Mouse (Mus musculus): Measurements from ENCODE around the gene Tmpo. TPM values are rescaled to one million over a fixed set of nuclear protein-coding genes. Genes with fewer than 3 reads are reported as not detected.

Tmpo gene
- polyA plus RNA-seq, 2 experiments: 239 to 340 TPM

- no peak for TF ChIP-seq POLR2A (IDR thresholded peaks at IDR 0.05; ENCODE audit: borderline replicate concordance, extremely low read depth, insufficient read depth, insufficient read length)
- H3K4me2 ChIP-seq (replicated peaks; ENCODE audit: low read depth, low read length, severe bottlenecking): no peak overlapping the region
- 73% methylated on average over 8 of the region's 8 CpGs for WGBS
- H3K4me1 ChIP-seq (ENCODE audit: control insufficient read depth, insufficient read depth, low read length): no peaks in the 10 kb centered on the region
- DNase-seq (ENCODE audit: low spot score): no peak
- no peaks in the 10 kb centered on the region for H3K27me3 ChIP-seq (ENCODE audit: control insufficient read depth, insufficient read depth, low read length)
- no peak overlapping the region for H3K27ac ChIP-seq (replicated peaks; ENCODE audit: low read depth, low read length)
- H3K4me3 ChIP-seq (replicated peaks; ENCODE audit: low read length): no peak overlapping the region
- H3K36me3 ChIP-seq (ENCODE audit: control insufficient read depth, insufficient read depth, low read length): peaks cover 89% of the 10 kb centered on the region
- no peak overlapping the region for H3K9ac ChIP-seq (ENCODE audit: low read depth, low read length, severe bottlenecking)
- peak; percentile 45; the same call in 1 of the 2 replicates for ATAC-seq (ENCODE audit: low FRiP score, low read depth)
- H3K9me3 ChIP-seq (ENCODE audit: control insufficient read depth, low read length): no peaks in the 10 kb centered on the region
Measured at GRCm38 (mm10) chr10:91158442-91158841, 22.7 kb downstream of the Tmpo start.

- ATAC-seq (ENCODE audit: low FRiP score, low read depth) (no peak), DNase-seq (ENCODE audit: low spot score) (no peak)
- TF ChIP-seq POLR2A (IDR thresholded peaks at IDR 0.05; ENCODE audit: borderline replicate concordance, extremely low read depth, insufficient read depth, insufficient read length): no peak
- no peak overlapping the region for H3K27ac ChIP-seq (replicated peaks; ENCODE audit: low read depth, low read length)
- no peaks in the 10 kb centered on the region for H3K4me1 ChIP-seq (ENCODE audit: control insufficient read depth, insufficient read depth, low read length)
- H3K9me3 ChIP-seq (ENCODE audit: control insufficient read depth, low read length): no peaks in the 10 kb centered on the region
- 78% methylated on average over 6 of the region's 6 CpGs for WGBS
- H3K4me3 ChIP-seq (replicated peaks; ENCODE audit: low read length): no peak overlapping the region
- H3K9ac ChIP-seq (ENCODE audit: low read depth, low read length, severe bottlenecking): no peak overlapping the region
- no peak overlapping the region for H3K4me2 ChIP-seq (replicated peaks; ENCODE audit: low read depth, low read length, severe bottlenecking)
- H3K36me3 ChIP-seq (ENCODE audit: control insufficient read depth, insufficient read depth, low read length): peaks cover 86% of the 10 kb centered on the region
- H3K27me3 ChIP-seq (ENCODE audit: control insufficient read depth, insufficient read depth, low read length): no peaks in the 10 kb centered on the region
Measured at GRCm38 (mm10) chr10:91156338-91156737, 24.8 kb downstream of the Tmpo start.

GRCm38 (mm10) chr10:91153894-91154503, 27.1 kb downstream of the Tmpo start:
- 89% methylated on average over 10 of the region's 10 CpGs for WGBS
- DNase-seq (ENCODE audit: low spot score): no peak
- Histone ChIP-seq H3K27ac (replicated peaks; ENCODE audit: low read depth, low read length) (no peak overlapping the region), H3K4me1 (ENCODE audit: control insufficient read depth, insufficient read depth, low read length) (no peaks in the 10 kb centered on the region), H3K27me3 (ENCODE audit: control insufficient read depth, insufficient read depth, low read length) (no peaks in the 10 kb centered on the region), H3K36me3 (ENCODE audit: control insufficient read depth, insufficient read depth, low read length) (peaks cover 87% of the 10 kb centered on the region), H3K4me3 (replicated peaks; ENCODE audit: low read length) (no peak overlapping the region), H3K9me3 (ENCODE audit: control insufficient read depth, low read length) (no peaks in the 10 kb centered on the region), H3K4me2 (replicated peaks; ENCODE audit: low read depth, low read length, severe bottlenecking) (no peak overlapping the region), H3K9ac (ENCODE audit: low read depth, low read length, severe bottlenecking) (no peak overlapping the region)
- no peak for TF ChIP-seq POLR2A (IDR thresholded peaks at IDR 0.05; ENCODE audit: borderline replicate concordance, extremely low read depth, insufficient read depth, insufficient read length)
- no peak for ATAC-seq (ENCODE audit: low FRiP score, low read depth)

- no peaks in the 10 kb centered on the region for H3K4me1 ChIP-seq (ENCODE audit: control insufficient read depth, insufficient read depth, low read length)
- H3K9me3 ChIP-seq (ENCODE audit: control insufficient read depth, low read length): no peaks in the 10 kb centered on the region
- no peak for TF ChIP-seq POLR2A (IDR thresholded peaks at IDR 0.05; ENCODE audit: borderline replicate concordance, extremely low read depth, insufficient read depth, insufficient read length)
- H3K9ac ChIP-seq (ENCODE audit: low read depth, low read length, severe bottlenecking): no peak overlapping the region
- no peak overlapping the region for H3K4me2 ChIP-seq (replicated peaks; ENCODE audit: low read depth, low read length, severe bottlenecking)
- ATAC-seq (ENCODE audit: low FRiP score, low read depth) (no peak), DNase-seq (ENCODE audit: low spot score) (no peak)
- 97% methylated on average over 7 of the region's 7 CpGs for WGBS
- no peak overlapping the region for H3K4me3 ChIP-seq (replicated peaks; ENCODE audit: low read length)
- H3K27ac ChIP-seq (replicated peaks; ENCODE audit: low read depth, low read length): no peak overlapping the region
- H3K27me3 ChIP-seq (ENCODE audit: control insufficient read depth, insufficient read depth, low read length): no peaks in the 10 kb centered on the region
- H3K36me3 ChIP-seq (ENCODE audit: control insufficient read depth, insufficient read depth, low read length): peaks cover 49% of the 10 kb centered on the region
Measured at GRCm38 (mm10) chr10:91145413-91145812, 35.7 kb downstream of the Tmpo start.

- WGBS: 71% methylated on average over 18 of the region's 18 CpGs
- Histone ChIP-seq H3K36me3 (ENCODE audit: control insufficient read depth, insufficient read depth, low read length) (peaks cover 31% of the 10 kb centered on the region), H3K4me3 (replicated peaks; ENCODE audit: low read length) (no peak overlapping the region), H3K9me3 (ENCODE audit: control insufficient read depth, low read length) (no peaks in the 10 kb centered on the region), H3K4me2 (replicated peaks; ENCODE audit: low read depth, low read length, severe bottlenecking) (no peak overlapping the region), H3K4me1 (ENCODE audit: control insufficient read depth, insufficient read depth, low read length) (no peaks in the 10 kb centered on the region), H3K27ac (replicated peaks; ENCODE audit: low read depth, low read length) (no peak overlapping the region), H3K27me3 (ENCODE audit: control insufficient read depth, insufficient read depth, low read length) (no peaks in the 10 kb centered on the region), H3K9ac (ENCODE audit: low read depth, low read length, severe bottlenecking) (no peak overlapping the region)
- no peak for DNase-seq (ENCODE audit: low spot score)
- ATAC-seq (ENCODE audit: low FRiP score, low read depth): peak; percentile 33; the same call in 1 of the 2 replicates
- no peak for TF ChIP-seq POLR2A (IDR thresholded peaks at IDR 0.05; ENCODE audit: borderline replicate concordance, extremely low read depth, insufficient read depth, insufficient read length)
Measured at GRCm38 (mm10) chr10:91143313-91144230, 37.5 kb downstream of the Tmpo start.

Measured in limb, embryonic 14.5 days (tissue).